7 mouse cellular contexts compared by ENCODE assay signal in the genomic region with DNA sequence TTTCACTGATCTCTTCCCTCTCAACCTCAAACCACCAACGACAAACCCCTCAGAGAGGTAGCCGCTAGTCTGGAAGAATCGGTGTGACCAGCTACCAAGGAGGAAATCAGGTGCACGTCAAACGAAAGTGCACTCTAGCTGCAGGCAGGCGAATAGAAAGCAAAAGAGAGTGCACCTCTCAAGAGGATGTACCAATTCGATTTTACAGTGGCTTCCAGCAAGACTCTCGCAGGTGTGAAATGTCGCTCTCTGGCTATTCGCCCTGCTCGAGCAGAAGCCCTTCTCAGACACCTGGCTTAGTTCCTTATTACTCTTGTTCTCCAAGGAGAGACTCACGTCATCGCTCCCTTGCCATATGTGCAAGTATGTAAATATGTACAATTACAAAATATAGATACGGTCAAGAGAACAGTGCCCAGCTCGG. TPM values are rescaled to one million over a fixed set of nuclear protein-coding genes. Genes with fewer than 3 reads are reported as not detected.
DNase-seq lines count a peak whose midpoint lies in the region; ATAC-seq and TF ChIP-seq lines count a peak whose summit lies in the region.

Gene Sidt1, minus strand, starts transcription at position 336 of the 424 bp plus-strand sequence.

- no peaks in the 10 kb centered on the region for H3K36me3 ChIP-seq in E14TG2a.4 (ENCODE audit: insufficient read depth, low read length)
- no peaks in the 10 kb centered on the region for H3K36me3 ChIP-seq in embryonic facial prominence, embryonic 14.5 days (ENCODE audit: control insufficient read depth, insufficient read depth, low read length)
- no peaks in the 10 kb centered on the region for H3K36me3 ChIP-seq in hindbrain, embryonic 15.5 days
- no peaks in the 10 kb centered on the region for H3K36me3 ChIP-seq in limb, embryonic 12.5 days
- H3K36me3 ChIP-seq in midbrain, embryonic 14.5 days (ENCODE audit: control insufficient read depth, insufficient read depth, low read length), result no peaks in the 10 kb centered on the region

- ATAC-seq in activated CD4-positive, CD25-positive, alpha-beta regulatory T cell, adult 4 months, result peak; percentile 94
- ATAC-seq in embryonic facial prominence, embryonic 14.5 days (ENCODE audit: low read depth), result peak; percentile 12; the same call in 1 of the 2 replicates
- peak; percentile 32; the same call in 1 of the 2 replicates for ATAC-seq in hindbrain, embryonic 15.5 days (ENCODE audit: low FRiP score, low read depth)
- ATAC-seq in limb, embryonic 12.5 days (ENCODE audit: insufficient number of reproducible peaks, insufficient read depth, low FRiP score, low TSS enrichment, low read depth), result no peak
- no peak for ATAC-seq in midbrain, embryonic 14.5 days (ENCODE audit: low FRiP score, low TSS enrichment)

- peaks cover 52% of the 10 kb centered on the region for H3K27me3 ChIP-seq in E14TG2a.4 (ENCODE audit: insufficient read depth, low read length)
- H3K27me3 ChIP-seq in embryonic facial prominence, embryonic 14.5 days (replicated peaks; ENCODE audit: control insufficient read depth, insufficient read depth, low read length), result peaks cover 28% of the 10 kb centered on the region
- peaks cover 3% of the 10 kb centered on the region; the same call in 1 of the 2 replicates for H3K27me3 ChIP-seq in hindbrain, embryonic 15.5 days
- H3K27me3 ChIP-seq in limb, embryonic 12.5 days, result peaks cover 34% of the 10 kb centered on the region
- H3K27me3 ChIP-seq in midbrain, embryonic 14.5 days (ENCODE audit: control insufficient read depth, insufficient read depth, low read length), result peaks cover 10% of the 10 kb centered on the region

- no peak for DNase-seq in embryonic facial prominence, embryonic 14.5 days (ENCODE audit: low spot score)
- DNase-seq in midbrain, embryonic 14.5 days, result peak; percentile 47
- DNase-seq in telencephalon, adult 2 months (ENCODE audit: low read depth, low spot score), result peak; percentile 60

- no peaks in the 10 kb centered on the region for H3K9me3 ChIP-seq in E14TG2a.4 (ENCODE audit: low read length)
- H3K9me3 ChIP-seq in embryonic facial prominence, embryonic 14.5 days (ENCODE audit: control insufficient read depth, low read length), result no peaks in the 10 kb centered on the region
- H3K9me3 ChIP-seq in hindbrain, embryonic 15.5 days, result no peaks in the 10 kb centered on the region
- H3K9me3 ChIP-seq in limb, embryonic 12.5 days, result 0 out of 2 replicates have a peak, but pooled peaks cover 4% of the 10 kb centered on the region
- no peaks in the 10 kb centered on the region for H3K9me3 ChIP-seq in midbrain, embryonic 14.5 days (ENCODE audit: control insufficient read depth, low read length)

- H3K4me2 ChIP-seq in embryonic facial prominence, embryonic 14.5 days (ENCODE audit: low read depth, low read length), result peak within 1 kb of the TSS; percentile 100
- peak within 1 kb of the TSS; percentile 99 for H3K4me2 ChIP-seq in hindbrain, embryonic 15.5 days
- H3K4me2 ChIP-seq in limb, embryonic 12.5 days, result peak within 1 kb of the TSS; percentile 99
- H3K4me2 ChIP-seq in midbrain, embryonic 14.5 days (ENCODE audit: low read length), result peak within 1 kb of the TSS; percentile 99

- no peak within 1 kb of the TSS for H3K27ac ChIP-seq in embryonic facial prominence, embryonic 14.5 days (replicated peaks; ENCODE audit: low read depth, low read length)
- 0 out of 2 replicates have a peak within 1 kb of the TSS, but pooled peaks have one; percentile 49 for H3K27ac ChIP-seq in hindbrain, embryonic 15.5 days (replicated peaks)
- no peak within 1 kb of the TSS for H3K27ac ChIP-seq in limb, embryonic 12.5 days
- no peak within 1 kb of the TSS for H3K27ac ChIP-seq in midbrain, embryonic 14.5 days (replicated peaks; ENCODE audit: low read depth, low read length)

- H3K4me3 ChIP-seq in E14TG2a.4 (replicated peaks; ENCODE audit: low read length), result peak within 1 kb of the TSS; percentile 81
- H3K4me3 ChIP-seq in embryonic facial prominence, embryonic 14.5 days (ENCODE audit: low read depth, low read length), result peak within 1 kb of the TSS; percentile 63
- peak within 1 kb of the TSS; percentile 72 for H3K4me3 ChIP-seq in hindbrain, embryonic 15.5 days
- peak within 1 kb of the TSS; percentile 61 for H3K4me3 ChIP-seq in limb, embryonic 12.5 days (replicated peaks)
- peak within 1 kb of the TSS; percentile 65 for H3K4me3 ChIP-seq in midbrain, embryonic 14.5 days (replicated peaks; ENCODE audit: low read depth, low read length)

- 6% methylated on average over 15 of the region's 15 CpGs for WGBS in embryonic facial prominence, embryonic 14.5 days
- WGBS in hindbrain, embryonic 15.5 days, result 7% methylated on average over 15 of the region's 15 CpGs
- 4% methylated on average over 15 of the region's 15 CpGs for WGBS in limb, embryonic 12.5 days
- whole genome bisulfite sequencing in midbrain, embryonic 14.5 days, result 6% methylated on average over 15 of the region's 15 CpGs

- H3K4me1 ChIP-seq in E14TG2a.4 (replicated peaks; ENCODE audit: low read depth, low read length), result peaks cover 24% of the 10 kb centered on the region
- peaks cover 11% of the 10 kb centered on the region; the same call in 1 of the 2 replicates for H3K4me1 ChIP-seq in embryonic facial prominence, embryonic 14.5 days (ENCODE audit: control insufficient read depth, insufficient read depth, low read length)
- peaks cover 23% of the 10 kb centered on the region for H3K4me1 ChIP-seq in hindbrain, embryonic 15.5 days (replicated peaks)
- H3K4me1 ChIP-seq in limb, embryonic 12.5 days (replicated peaks), result peaks cover 13% of the 10 kb centered on the region
- H3K4me1 ChIP-seq in midbrain, embryonic 14.5 days (ENCODE audit: control insufficient read depth, insufficient read depth, low read length), result no peaks in the 10 kb centered on the region

- TF ChIP-seq CTCF in E14TG2a.4 (conservative IDR thresholded peaks at IDR 0.05; ENCODE audit: low read length), result no peak

- H3K9ac ChIP-seq in embryonic facial prominence, embryonic 14.5 days (ENCODE audit: low read depth, low read length), result peak within 1 kb of the TSS; percentile 64
- H3K9ac ChIP-seq in hindbrain, embryonic 15.5 days, result peak within 1 kb of the TSS; percentile 70
- peak within 1 kb of the TSS; percentile 72 for H3K9ac ChIP-seq in limb, embryonic 12.5 days (replicated peaks)
- H3K9ac ChIP-seq in midbrain, embryonic 14.5 days (replicated peaks; ENCODE audit: low read length), result peak within 1 kb of the TSS; percentile 71

RNA-seq across cellular contexts. Expression of gene Sidt1, which starts in this region (rescaled TPM):
- 10 to 100 TPM; 21.3 to 30.8 TPM for polyA plus RNA-seq in activated CD4-positive, CD25-positive, alpha-beta regulatory T cell, adult 4 months (2017; shearing (Covaris generic))
- polyA plus RNA-seq in embryonic facial prominence, embryonic 14.5 days (2014; fragmentation: Nextera tagmentation; extraction: Ambion mirVana), result 2.0 and 2.1 TPM in 2 replicates
- 13.6 and 15.3 TPM in 2 replicates for polyA plus RNA-seq in hindbrain, embryonic 15.5 days (2015; fragmentation: Nextera tagmentation; extraction: Ambion mirVana)
- polyA plus RNA-seq in limb, embryonic 12.5 days (2016; fragmentation: Nextera tagmentation; extraction: Ambion mirVana), result 0.06 and 0.10 TPM in 2 replicates
- 3.4 and 7.6 TPM in 2 replicates for polyA plus RNA-seq in midbrain, embryonic 14.5 days (2014; fragmentation: Nextera tagmentation; extraction: Ambion mirVana)

Comparison
In these comparisons a context has a peak if more than half of its experiments do, and no peak if none do; other contexts are left out.
1. ATAC-seq: peak in activated CD4-positive, CD25-positive, alpha-beta regulatory T cell, adult 4 months (single experiment), embryonic facial prominence, embryonic 14.5 days (single experiment) and hindbrain, embryonic 15.5 days (single experiment); none in limb, embryonic 12.5 days (single experiment) and midbrain, embryonic 14.5 days (single experiment).
2. Peak in every context shown above with its lines, with median percentiles within 50 percentile points of each other: H3K4me3 ChIP-seq, H3K4me2 ChIP-seq and H3K9ac ChIP-seq.